Mouse (Mus musculus): Measurements from ENCODE around the gene Glo1.

- no peak for TF ChIP-seq CTCF (IDR thresholded peaks at IDR 0.05; ENCODE audit: control insufficient read depth, insufficient read depth, low read length)
- no peak for TF ChIP-seq POLR2A (IDR thresholded peaks at IDR 0.05; ENCODE audit: borderline replicate concordance, control insufficient read depth, low read depth, low read length)
Observed at GRCm38 (mm10) chr17:30663170-30663569, 36.5 kb upstream of the Glo1 start.

All from bone marrow, adult 2 months (tissue).